Mouse (Mus musculus): ENCODE measurements around the gene Clasp2. TPM values are rescaled to one million over a fixed set of nuclear protein-coding genes. Genes with fewer than 3 reads are reported as not detected.
"Not testable (repeated sequence)": the region's sequence is repeated elsewhere in the genome, so short reads cannot be mapped to it uniquely, and the experiment has no call there.

The Clasp2 gene
- total RNA-seq, 4 experiments from 2014 or later = 201 to 222 (median 210) TPM

- DNase-seq (ENCODE audit: low spot score in 2 of 2) = no peak
Measured at GRCm38 (mm10) chr9:113755888-113756719, 14.8 kb downstream of the Clasp2 start.

- no peak for DNase-seq (ENCODE audit: low spot score in 2 of 2)
Measured at GRCm38 (mm10) chr9:113758472-113758871, 17.2 kb downstream of the Clasp2 start.

DNA sequence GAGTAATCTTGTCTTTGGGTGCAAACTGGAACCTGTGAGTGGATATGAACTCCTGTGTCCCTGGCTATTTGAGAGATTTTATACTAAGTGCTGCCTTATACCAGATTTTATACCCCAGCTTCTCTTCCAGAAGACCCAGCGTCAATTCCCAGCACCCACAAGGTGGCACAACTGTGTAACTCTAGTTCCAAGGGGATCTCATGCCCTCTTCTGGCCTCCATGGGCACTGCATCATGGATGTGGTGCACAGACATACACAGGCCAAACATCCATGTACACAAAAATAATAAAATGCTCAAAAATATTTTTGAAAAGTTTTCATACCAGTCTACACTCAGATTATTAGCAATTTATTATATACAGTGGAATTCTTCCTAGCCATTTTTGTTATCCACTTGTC is 18.4 kb downstream of the Clasp2 start:
- DNase-seq (ENCODE audit: low spot score in 2 of 2) = no peak

GRCm38 (mm10) chr9:113762389-113762788 is 21.1 kb downstream of the Clasp2 start:
- no peak for DNase-seq (ENCODE audit: low spot score in 2 of 2)

DNA sequence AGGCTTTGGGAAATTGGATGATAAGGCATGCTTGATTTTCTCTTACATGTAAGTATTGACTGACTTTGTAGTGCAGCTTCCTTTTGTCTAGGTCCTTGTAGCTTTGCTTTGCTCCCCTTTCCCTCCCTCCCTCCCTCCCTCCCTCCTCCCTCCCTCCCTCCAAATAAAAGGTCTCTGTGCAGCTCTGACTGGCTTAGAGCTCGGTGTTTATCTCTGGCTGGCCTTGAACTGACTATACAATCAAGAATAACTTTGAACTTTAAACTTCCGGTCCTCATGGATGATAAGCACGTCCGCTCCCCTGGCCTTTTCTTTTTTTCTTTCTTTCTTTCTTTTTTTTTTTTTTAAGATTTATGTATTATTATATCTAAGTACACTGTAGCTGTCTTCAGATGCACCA is 21.9 kb downstream of the Clasp2 start:
- no peak for DNase-seq (ENCODE audit: low spot score in 2 of 2)

GRCm38 (mm10) chr9:113770640-113771039 is 29.4 kb downstream of the Clasp2 start:
- no peak for DNase-seq (ENCODE audit: low spot score in 2 of 2)

DNA sequence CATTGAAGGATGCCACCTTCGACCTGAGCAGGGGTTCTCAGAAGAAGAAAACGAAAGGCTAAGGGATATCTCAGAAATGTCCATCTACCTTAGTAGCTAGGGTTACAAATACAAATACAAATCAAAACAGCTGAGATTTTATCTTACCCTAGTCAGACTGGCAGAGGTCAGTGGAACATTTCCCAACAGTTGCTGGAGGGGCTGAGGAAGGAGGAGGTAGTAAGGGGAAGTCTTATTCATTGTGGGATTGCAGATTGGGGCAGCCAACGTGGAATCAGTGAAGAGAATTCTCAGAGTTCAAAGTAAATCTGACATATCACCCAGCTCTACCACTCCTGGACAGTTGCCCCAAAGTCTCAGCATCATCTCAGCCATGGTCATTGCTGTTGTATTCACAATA is 39.6 kb downstream of the Clasp2 start:
- DNase-seq (ENCODE audit: low spot score in 2 of 2) = no peak

GRCm38 (mm10) chr9:113782362-113783005 is 41.2 kb downstream of the Clasp2 start:
- no peak for DNase-seq (ENCODE audit: low spot score in 2 of 2)

DNA sequence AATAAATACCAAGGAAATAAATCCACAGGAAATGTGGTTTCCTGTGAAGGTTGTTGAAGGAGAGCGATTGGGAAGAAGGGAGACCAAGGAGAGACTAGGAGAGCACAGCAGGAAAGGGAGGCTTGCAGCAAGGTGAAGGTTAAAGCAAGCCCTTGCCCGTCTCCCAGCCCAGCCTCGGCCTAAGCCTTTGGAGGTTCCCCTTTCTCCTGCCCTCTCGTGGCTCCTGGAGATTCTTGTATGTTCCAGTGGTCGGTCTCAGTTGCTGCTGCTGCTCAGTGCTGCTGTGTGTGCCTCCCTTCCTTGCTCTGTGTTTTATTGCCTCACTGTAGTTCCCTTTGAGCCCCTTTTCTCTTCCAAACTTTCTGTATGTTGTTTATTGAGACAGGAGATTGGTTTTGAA is 42.4 kb downstream of the Clasp2 start:
- DNase-seq (ENCODE audit: low spot score in 2 of 2) = no peak

DNA sequence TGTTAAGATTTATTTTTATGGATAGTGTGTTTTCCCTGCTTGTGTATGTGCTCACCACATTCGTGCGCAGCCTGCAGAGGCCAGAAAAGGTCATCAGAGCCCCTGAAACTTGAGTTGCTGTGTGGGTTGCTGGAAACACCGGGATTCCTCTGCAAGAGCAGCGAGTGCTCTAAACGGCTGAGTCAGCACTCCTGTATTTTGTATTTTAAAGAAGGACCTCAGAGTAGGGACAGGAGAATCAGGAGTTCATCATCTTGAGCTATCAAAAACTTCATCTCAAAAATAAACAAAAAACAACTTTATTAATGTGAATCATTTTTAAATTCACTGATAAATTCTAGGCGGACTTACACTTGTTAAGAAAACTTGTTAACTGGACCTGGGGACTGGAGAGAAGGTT is 48.0 kb downstream of the Clasp2 start:
- DNase-seq (ENCODE audit: low spot score in 2 of 2) = not testable (repeated sequence)

- peak; percentile 68 to 86 for DNase-seq (ENCODE audit: low spot score in 2 of 2)
Measured at GRCm38 (mm10) chr9:113792651-113793512, 51.6 kb downstream of the Clasp2 start.

DNA sequence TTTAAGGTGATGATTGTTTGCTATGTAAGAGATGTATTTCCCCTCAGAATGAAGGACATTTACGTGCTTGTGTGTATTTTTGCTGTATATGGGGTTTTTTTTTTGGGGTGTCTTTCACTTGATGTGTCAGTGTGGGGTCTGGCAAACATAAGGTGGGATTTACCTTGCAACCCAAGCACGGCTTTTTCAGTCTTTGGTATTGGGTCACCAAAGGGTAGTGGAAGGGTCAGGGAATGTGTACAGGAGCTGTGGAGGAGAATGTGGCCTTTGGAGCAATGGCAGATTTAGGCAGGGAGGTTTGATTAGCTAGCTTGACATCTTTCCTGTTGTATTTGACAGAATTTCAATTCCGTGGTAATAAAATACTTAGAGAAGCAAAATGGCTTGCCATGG is 52.2 kb downstream of the Clasp2 start:
- no peak for DNase-seq (ENCODE audit: low spot score in 2 of 2)

DNA sequence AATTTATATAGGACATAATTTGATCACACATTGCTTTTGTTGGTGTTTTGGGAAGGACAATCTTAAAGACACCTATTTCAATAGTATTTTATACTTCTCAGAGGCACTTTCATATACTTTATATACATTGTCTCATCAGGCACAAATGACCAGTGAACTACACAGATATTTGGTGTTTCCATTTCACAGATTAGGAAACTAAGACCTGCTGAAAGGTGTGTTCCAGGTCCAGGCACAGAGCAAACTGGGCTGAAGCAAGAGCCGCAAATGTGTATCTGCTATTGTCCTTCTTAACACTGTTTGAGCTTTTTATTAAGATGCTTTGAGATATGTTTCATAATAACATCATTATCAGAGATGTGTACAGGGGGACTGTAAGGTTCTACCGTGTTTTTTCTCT is 52.7 kb downstream of the Clasp2 start:
- no peak for DNase-seq (ENCODE audit: low spot score in 2 of 2)

DNA sequence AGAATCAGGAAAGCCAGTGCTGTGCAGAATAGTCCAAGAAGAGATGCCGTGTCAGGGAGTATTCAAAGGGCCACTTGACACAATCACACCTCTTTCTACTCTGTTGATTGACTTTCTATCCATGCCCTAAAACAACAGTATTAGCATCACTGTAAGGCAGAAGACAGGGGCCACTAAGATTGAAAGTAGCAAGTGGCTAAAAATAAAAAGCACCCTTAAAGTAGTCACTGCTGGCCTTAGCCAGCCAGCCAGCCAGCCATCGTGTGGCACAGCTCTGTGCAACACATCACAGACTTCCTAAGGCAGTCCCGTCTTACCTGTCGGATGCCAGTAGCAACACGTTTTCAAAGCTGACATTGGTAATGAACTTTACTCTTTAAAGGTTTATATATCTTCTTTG is 55.9 kb downstream of the Clasp2 start:
- DNase-seq (ENCODE audit: low spot score in 2 of 2) = no peak

- DNase-seq (ENCODE audit: low spot score in 2 of 2) = no peak
Measured at GRCm38 (mm10) chr9:113800671-113801070, 59.4 kb downstream of the Clasp2 start.

GRCm38 (mm10) chr9:113802734-113803133 is 61.5 kb downstream of the Clasp2 start:
- no peak for DNase-seq (ENCODE audit: low spot score in 2 of 2)

- DNase-seq (ENCODE audit: low spot score in 2 of 2) = no peak
Measured at GRCm38 (mm10) chr9:113803751-113804150, 62.5 kb downstream of the Clasp2 start.

- no peak for DNase-seq (ENCODE audit: low spot score in 2 of 2)
Measured at GRCm38 (mm10) chr9:113805359-113805758, 64.1 kb downstream of the Clasp2 start.

GRCm38 (mm10) chr9:113811327-113811726 is 70.1 kb downstream of the Clasp2 start:
- DNase-seq (ENCODE audit: low spot score in 2 of 2) = no peak

- peak; percentile 54 to 65 for DNase-seq (ENCODE audit: low spot score in 2 of 2)
Measured at GRCm38 (mm10) chr9:113811957-113812670, 70.8 kb downstream of the Clasp2 start.

DNA sequence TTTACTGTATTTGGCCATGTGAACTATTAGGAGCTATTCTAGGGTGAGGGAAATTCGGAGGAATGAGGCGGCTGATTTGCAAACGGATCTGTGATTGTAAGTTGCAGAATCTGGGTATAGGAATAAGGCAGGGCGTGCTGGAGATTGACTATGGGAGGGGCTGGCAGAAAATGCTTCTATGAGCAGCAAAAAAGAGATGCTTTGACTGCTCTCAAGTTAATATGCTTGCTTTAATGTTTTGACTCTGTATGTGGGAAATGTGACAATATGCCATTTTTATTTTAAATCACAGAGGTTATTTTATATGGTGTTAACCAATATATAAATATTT is 71.4 kb downstream of the Clasp2 start:
- DNase-seq (ENCODE audit: low spot score in 2 of 2) = no peak
